Mouse (Mus musculus) kidney, postnatal 10 days (tissue): ENCODE measurements at regions not wholly inside any gene's neighbourhood (a gene's known extent, or its start where the extent isn't known, plus 50 kb on each side); places are given as distances from the start of the nearest gene placed in this dataset.

Experiments used
- DNase-seq: peaks from one replicate; pipeline ENCODE4 v3.0.0; 2021; ENCODE audit warnings: mixed read lengths

- no peak for DNase-seq
These were observed 231.1 kb downstream of the Bcl2 start for GRCm38 (mm10) chr1:106483008-106483407.

- DNase-seq: peak; percentile 13
These were observed 236.3 kb downstream of the Bcl2 start for GRCm38 (mm10) chr1:106477670-106478355.

- DNase-seq: no peak
These were observed 246.1 kb downstream of the Bcl2 start for GRCm38 (mm10) chr1:106468021-106468420.

GRCm38 (mm10) chr1:106466644-106467043, 247.4 kb downstream of the Bcl2 start:
- peak; percentile 10 for DNase-seq

- no peak for DNase-seq
These were observed 248.1 kb downstream of the Bcl2 start for GRCm38 (mm10) chr1:106465977-106466302.

GRCm38 (mm10) chr1:106465243-106465976, 248.7 kb downstream of the Bcl2 start:
- DNase-seq: no peak

- no peak for DNase-seq
These were observed 249.3 kb downstream of the Bcl2 start for GRCm38 (mm10) chr1:106464726-106465125.

- DNase-seq: no peak
These were observed 251.5 kb downstream of the Bcl2 start for GRCm38 (mm10) chr1:106462595-106462994.

- DNase-seq: no peak
These were observed 252.0 kb downstream of the Bcl2 start for GRCm38 (mm10) chr1:106462112-106462511.

GRCm38 (mm10) chr1:106460957-106461356, 253.1 kb downstream of the Bcl2 start:
- no peak for DNase-seq

- no peak for DNase-seq
These were observed 264.3 kb downstream of the Bcl2 start for GRCm38 (mm10) chr1:106449795-106450194.
